Mouse (Mus musculus) E14TG2a.4 (cell line): ENCODE measurements around the gene AA467197.
A peak's percentile ranks its signal among the peaks of the same experiment; 100 is the strongest.

Experiments used
- CTCF ChIP-seq: conservative IDR thresholded peaks from 2 replicates; pipeline ENCODE4 v1.5.1; 2014; ENCODE audit warnings: low read length
- NANOG ChIP-seq: IDR thresholded peaks from 2 replicates; pipeline ENCODE4 v1.6.1; 2014; ENCODE audit warnings: borderline replicate concordance, low read length, mixed read lengths
- POU5F1 ChIP-seq: IDR thresholded peaks from 2 replicates; pipeline ENCODE4 v1.6.1; 2014; ENCODE audit warnings: low read length, borderline replicate concordance

- TF ChIP-seq CTCF (peak; percentile 47), NANOG (no peak), POU5F1 (no peak)
Measured at GRCm38 (mm10) chr2:122637526-122637997, 776 bp downstream of the AA467197 start.
